ENCODE assay signal across 35 mouse cellular contexts in the genomic region with DNA sequence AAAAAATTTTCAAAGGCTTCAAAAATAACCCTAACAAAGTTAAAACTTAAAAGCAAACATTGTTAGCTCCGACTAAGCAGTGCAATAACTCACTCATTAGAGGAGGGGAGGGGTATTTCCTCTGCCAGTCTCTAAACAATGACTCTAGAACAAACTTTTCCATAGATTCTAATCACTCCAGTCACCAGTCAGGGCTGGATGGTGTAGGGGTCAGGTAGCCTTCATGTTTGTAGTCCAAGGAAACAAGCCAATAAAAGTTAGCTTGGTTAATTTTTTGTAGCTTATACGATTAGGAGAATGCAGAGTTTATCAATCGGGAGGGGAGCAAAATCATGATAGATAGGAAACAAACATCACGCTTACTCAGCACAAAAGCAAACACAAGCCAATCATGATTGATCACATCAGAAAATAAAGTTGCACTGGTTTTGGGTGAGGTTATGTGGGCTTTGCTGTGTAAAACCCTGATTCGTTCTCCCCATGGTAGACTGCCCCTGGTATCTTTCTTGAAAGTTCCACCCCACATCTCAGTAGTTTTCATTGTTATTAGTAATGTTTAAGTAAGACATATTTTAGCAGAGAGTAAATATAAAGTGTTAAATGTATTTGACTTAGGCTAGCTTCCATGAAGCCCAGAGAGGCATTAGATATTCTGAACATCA.
"Had no signal": no experiment of that assay in that cellular context is flagged by ENCODE, and none has a peak within 500 bp of the region (broad histone marks: within the 10 kb centered on the region; RNA-seq: fewer than 3 reads in every experiment).

No protein-coding gene starts in this region.

- H3K36me3 ChIP-seq: heart, embryonic 10.5 days; heart, embryonic 12.5 days; heart, embryonic 13.5 days; heart, embryonic 15.5 days; hindbrain, embryonic 10.5 days; hindbrain, embryonic 12.5 days; hindbrain, embryonic 13.5 days; hindbrain, embryonic 15.5 days; intestine, embryonic 15.5 days; kidney, embryonic 15.5 days had no signal

- H3K9ac ChIP-seq: heart, embryonic 12.5 days; heart, embryonic 13.5 days; heart, embryonic 15.5 days; hindbrain, embryonic 12.5 days; hindbrain, embryonic 13.5 days; hindbrain, embryonic 14.5 days; hindbrain, embryonic 15.5 days; intestine, embryonic 15.5 days; kidney, embryonic 15.5 days had no signal

- DNase-seq: heart, postnatal 10 days; heart, postnatal 14 days; heart, postnatal 36 days; heart, postnatal 4 days; kidney, adult 11 months; kidney, adult 18-20 months; kidney, adult 2 months; kidney, adult 8-10 months; kidney, adult 9 months; kidney, postnatal 10 days; kidney, postnatal 14 days; kidney, postnatal 25 days; kidney, postnatal 36 days; kidney, postnatal 4 days; layer of hippocampus, adult 9-11 months; layer of hippocampus, postnatal 36 days had no signal

- H3K27me3 ChIP-seq: heart, embryonic 12.5 days; heart, embryonic 15.5 days; hindbrain, embryonic 12.5 days; hindbrain, embryonic 13.5 days; hindbrain, embryonic 15.5 days; intestine, embryonic 15.5 days had no signal

- H3K4me3 ChIP-seq: heart, embryonic 10.5 days; heart, embryonic 12.5 days; heart, embryonic 13.5 days; heart, embryonic 15.5 days; hindbrain, embryonic 10.5 days; hindbrain, embryonic 12.5 days; hindbrain, embryonic 13.5 days; hindbrain, embryonic 15.5 days; intestine, embryonic 15.5 days; kidney, embryonic 15.5 days; layer of hippocampus, adult 2 months had no signal

- H3K4me1 ChIP-seq: heart, embryonic 12.5 days; heart, embryonic 13.5 days; heart, embryonic 15.5 days; hindbrain, embryonic 10.5 days; hindbrain, embryonic 12.5 days; hindbrain, embryonic 13.5 days; hindbrain, embryonic 15.5 days; intestine, embryonic 15.5 days; kidney, embryonic 15.5 days had no signal

- H3K9me3 ChIP-seq: heart, embryonic 10.5 days; heart, embryonic 12.5 days; heart, embryonic 13.5 days; heart, embryonic 15.5 days; hindbrain, embryonic 10.5 days; hindbrain, embryonic 12.5 days; hindbrain, embryonic 13.5 days; hindbrain, embryonic 15.5 days; intestine, embryonic 15.5 days; kidney, embryonic 15.5 days had no signal

- H3K4me2 ChIP-seq: heart, embryonic 11.5 days; heart, embryonic 12.5 days; heart, embryonic 13.5 days; heart, embryonic 15.5 days; hindbrain, embryonic 12.5 days; hindbrain, embryonic 13.5 days; hindbrain, embryonic 14.5 days; hindbrain, embryonic 15.5 days; intestine, embryonic 15.5 days; kidney, embryonic 15.5 days had no signal

- ATAC-seq: hindbrain, embryonic 16.5 days; hindbrain, postnatal 0 days; inflammation-experienced regulatory T-cells, adult 6 months; intestine, embryonic 15.5 days; intestine, embryonic 16.5 days; intestine, postnatal 0 days had no signal

- H3K27ac ChIP-seq: heart, embryonic 10.5 days; heart, embryonic 13.5 days; heart, embryonic 15.5 days; hindbrain, embryonic 10.5 days; hindbrain, embryonic 12.5 days; hindbrain, embryonic 13.5 days; hindbrain, embryonic 14.5 days; hindbrain, embryonic 15.5 days; hindbrain, postnatal 0 days; intestine, embryonic 15.5 days; kidney, embryonic 15.5 days; kidney, postnatal 0 days; layer of hippocampus, adult 2 months had no signal
